Mouse (Mus musculus): ENCODE results near the gene Synj2.
A peak's percentile ranks its signal among the peaks of the same experiment; 100 is the strongest.

Gene Synj2

GRCm38 (mm10) chr17:5936276-5936675, 4.8 kb upstream of the Synj2 start:
- DNase-seq, result no peak

GRCm38 (mm10) chr17:5937441-5937840, 3.6 kb upstream of the Synj2 start:
- DNase-seq, result peak; percentile 37

- no peak for DNase-seq
Measured at GRCm38 (mm10) chr17:5939871-5940270, 1.2 kb upstream of the Synj2 start.

- DNase-seq, result peak; percentile 72
Measured at GRCm38 (mm10) chr17:5940792-5941191, 288 bp upstream of the Synj2 start.

- no peak for DNase-seq
Measured at GRCm38 (mm10) chr17:5942156-5942555, 1.1 kb downstream of the Synj2 start.

GRCm38 (mm10) chr17:5943053-5943452, 2.0 kb downstream of the Synj2 start:
- DNase-seq, result no peak

GRCm38 (mm10) chr17:5947039-5947438, 6.0 kb downstream of the Synj2 start:
- DNase-seq, result no peak

- DNase-seq, result no peak
Measured at GRCm38 (mm10) chr17:5952455-5952854, 11.4 kb downstream of the Synj2 start.

- DNase-seq, result no peak
Measured at GRCm38 (mm10) chr17:5956350-5957000, 15.4 kb downstream of the Synj2 start.

GRCm38 (mm10) chr17:5957097-5957496, 16.0 kb downstream of the Synj2 start:
- no peak for DNase-seq

- no peak for DNase-seq
Measured at GRCm38 (mm10) chr17:5958229-5958628, 17.1 kb downstream of the Synj2 start.

GRCm38 (mm10) chr17:5958636-5959035, 17.6 kb downstream of the Synj2 start:
- no peak for DNase-seq

GRCm38 (mm10) chr17:5959096-5959495, 18.0 kb downstream of the Synj2 start:
- DNase-seq, result no peak

- DNase-seq, result no peak
Measured at GRCm38 (mm10) chr17:5959802-5960201, 18.7 kb downstream of the Synj2 start.

GRCm38 (mm10) chr17:5963766-5964165, 22.7 kb downstream of the Synj2 start:
- DNase-seq, result no peak

- DNase-seq, result no peak
Measured at GRCm38 (mm10) chr17:5965084-5965781, 24.2 kb downstream of the Synj2 start.

GRCm38 (mm10) chr17:5966706-5967105, 25.6 kb downstream of the Synj2 start:
- DNase-seq, result no peak

GRCm38 (mm10) chr17:5968562-5968961, 27.5 kb downstream of the Synj2 start:
- no peak for DNase-seq

GRCm38 (mm10) chr17:5969246-5969645, 28.2 kb downstream of the Synj2 start:
- DNase-seq, result no peak

GRCm38 (mm10) chr17:5970298-5970821, 29.3 kb downstream of the Synj2 start:
- no peak for DNase-seq

GRCm38 (mm10) chr17:5973536-5973935, 32.5 kb downstream of the Synj2 start:
- no peak for DNase-seq

GRCm38 (mm10) chr17:5975099-5975977, 34.3 kb downstream of the Synj2 start:
- DNase-seq, result no peak

All from cerebellum, adult 11 months (tissue).